1 mouse cellular context compared by ENCODE assay signal in the genomic region with DNA sequence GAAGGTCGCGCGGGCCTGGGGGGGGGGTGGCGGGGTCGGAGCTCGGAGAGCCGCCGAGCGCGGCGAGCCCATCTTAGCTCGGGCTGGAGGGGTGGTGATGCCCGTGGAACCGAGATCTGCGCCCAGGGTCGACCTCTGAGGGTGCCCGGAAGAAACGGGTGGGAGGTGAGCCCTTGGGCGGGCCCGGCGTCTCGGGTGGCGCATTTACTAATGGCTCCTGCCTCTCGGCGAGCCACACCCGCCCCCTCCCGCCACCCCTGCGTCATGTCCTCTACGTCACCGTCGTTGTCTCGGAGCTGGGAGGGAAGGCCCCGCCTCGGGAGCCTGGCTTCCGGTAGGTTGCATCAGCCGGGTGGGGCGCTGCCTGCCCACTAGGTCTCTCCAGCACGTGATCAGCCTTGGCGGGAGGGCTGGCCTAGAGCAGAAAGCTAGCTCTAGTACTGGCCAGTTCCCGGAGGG.
TF ChIP-seq lines count a peak whose summit lies in the region.

No protein-coding gene starts in this region.

TF ChIP-seq in myocyte, 11 proteins besides CTCF, POLR2A, EP300 and RAD21 (continued from another document):
- TF ChIP-seq SRF (IDR thresholded peaks at IDR 0.05; ENCODE audit: control insufficient read depth, insufficient read length, low read depth) (peak; percentile 69), MYOD1 (IDR thresholded peaks at IDR 0.05; ENCODE audit: control insufficient read depth in 1 of 3, insufficient read length in 2 of 3, low read depth in 2 of 3) (no peak), POLR2AphosphoS2 (IDR thresholded peaks at IDR 0.05; ENCODE audit: insufficient read length, low read depth) (peak; percentile 98), USF1 (IDR thresholded peaks at IDR 0.05; ENCODE audit: low read depth) (peak; percentile 98), REST (IDR thresholded peaks at IDR 0.05; ENCODE audit: insufficient read depth, insufficient read length) (no peak)
